Mouse (Mus musculus) G1E (cell line): ENCODE results near the gene Xkr7.

Source experiments
- CTCF ChIP-seq: IDR thresholded peaks from 2 replicates; pipeline ENCODE4 v1.5.1; 2012; ENCODE audit warnings: low read depth, low read length, inconsistent platforms, mixed read lengths
- GATA1 ChIP-seq: IDR thresholded peaks from 2 replicates; pipeline ENCODE4 v1.6.1; 2012; ENCODE audit warnings: borderline replicate concordance, low read length, inconsistent platforms, mixed read lengths
- GATA2 ChIP-seq: IDR thresholded peaks from 2 replicates; pipeline ENCODE4 v1.6.1; 2012; ENCODE audit warnings: low read depth, low read length, inconsistent platforms, borderline replicate concordance
- POLR2AphosphoS5 ChIP-seq: IDR thresholded peaks from 2 replicates; pipeline ENCODE4 v1.6.1; 2012; ENCODE audit warnings: low read depth, low read length, inconsistent platforms; ENCODE audit not compliant: insufficient replicate concordance
- TAL1 ChIP-seq: conservative IDR thresholded peaks from 2 replicates; pipeline ENCODE4 v1.6.1; 2012; ENCODE audit warnings: low read depth, low read length, inconsistent platforms, mixed read lengths

DNA sequence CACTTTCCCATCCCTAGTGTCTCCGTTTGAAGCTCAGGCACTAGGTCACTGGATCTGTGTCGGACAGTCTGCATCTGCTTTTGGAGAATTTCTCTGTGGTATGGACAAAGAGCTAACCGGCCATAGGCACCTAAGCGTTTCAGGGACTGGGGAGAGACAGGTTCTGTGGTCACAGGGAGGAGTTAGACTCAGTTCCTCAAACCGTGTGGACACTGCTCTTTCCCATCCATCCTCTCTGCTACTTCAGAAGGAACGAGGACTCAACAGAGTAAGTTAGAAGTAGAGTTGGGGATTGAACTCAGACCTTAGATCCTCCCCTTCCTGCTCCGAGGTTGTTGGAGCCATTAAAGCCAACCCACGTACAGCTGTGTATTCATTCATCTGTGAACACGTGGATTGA lies 19.9 kb downstream of the Xkr7 start:
- TF ChIP-seq CTCF (no peak), GATA1 (no peak), TAL1 (no peak), GATA2 (no peak), POLR2AphosphoS5 (no peak)
